Mouse (Mus musculus) erythroblast, embryonic 14.5 days (primary cell): ENCODE data around the gene Olfr164.

ENCODE experiments used
- GATA1 ChIP-seq: IDR thresholded peaks from 2 replicates; pipeline ENCODE4 v1.6.1; 2012; ENCODE audit warnings: low read length, inconsistent platforms, mixed read lengths
- TAL1 ChIP-seq: IDR thresholded peaks from 3 replicates; pipeline ENCODE4 v1.6.1; 2012; ENCODE audit warnings: low read length, inconsistent platforms, mixed read lengths

DNA sequence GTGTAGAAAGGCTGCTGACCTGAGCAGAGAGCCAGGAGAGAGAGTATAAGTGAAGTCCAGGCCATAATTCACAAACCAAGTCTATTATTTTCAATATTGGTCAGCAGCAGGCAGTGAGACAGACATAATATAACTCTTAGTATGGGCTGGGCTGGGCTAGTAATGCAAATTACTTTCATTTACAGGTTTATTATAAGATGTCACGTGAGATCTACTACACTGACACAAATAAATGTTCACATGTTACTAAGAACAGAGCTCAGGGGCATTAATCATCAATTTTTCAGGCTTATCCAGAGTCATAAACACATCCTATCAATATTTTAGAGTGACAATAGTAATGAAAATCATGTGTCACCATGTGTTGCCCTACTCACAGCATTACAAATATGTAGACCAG lies 53.1 kb downstream of the Olfr164 start:
- TF ChIP-seq TAL1 (no peak), GATA1 (no peak)
